Mouse (Mus musculus): ENCODE data around the gene Fignl1.
A peak's percentile ranks its signal among the peaks of the same experiment; 100 is the strongest.

Fignl1 gene

DNA sequence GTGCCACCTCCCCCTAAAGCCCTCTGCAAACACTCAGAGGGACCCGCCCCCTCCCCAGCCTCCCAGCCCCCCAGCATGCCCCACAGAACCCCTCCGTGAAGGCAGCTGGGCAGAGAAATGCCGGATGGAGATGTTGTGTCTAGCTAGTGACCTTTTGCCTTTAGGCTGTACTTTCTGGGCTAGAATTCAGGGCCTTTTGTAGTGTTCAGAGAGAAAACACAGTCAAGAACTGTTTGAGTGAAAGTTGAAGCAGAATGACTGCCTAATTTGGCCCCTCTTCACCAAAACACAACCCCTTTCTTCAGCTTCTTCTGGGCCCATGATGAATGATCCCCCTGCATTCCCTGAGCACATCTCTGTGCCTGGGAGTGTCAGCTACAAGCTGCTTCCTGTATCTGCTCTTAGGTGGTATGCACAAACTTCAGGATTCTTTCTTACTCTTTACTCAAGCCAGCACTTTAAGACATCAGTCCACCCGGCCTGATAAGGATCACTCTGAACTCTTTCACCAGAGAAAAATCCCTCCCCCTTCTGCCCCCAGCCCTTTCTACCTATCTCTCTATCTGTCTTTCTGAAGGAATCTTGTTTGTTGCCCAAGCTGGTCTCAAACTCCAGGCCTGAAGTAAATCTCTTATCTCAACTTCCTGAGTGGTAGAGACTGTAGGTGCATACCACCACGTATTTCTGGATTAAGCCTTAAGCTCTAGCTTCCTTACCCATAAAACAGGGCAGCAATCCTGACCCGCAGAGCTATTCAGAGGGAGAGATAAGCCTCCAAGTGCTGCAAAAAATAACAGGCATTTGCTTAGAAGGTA, 23.4 kb upstream of the Fignl1 start:
- DNase-seq: no peak

DNA sequence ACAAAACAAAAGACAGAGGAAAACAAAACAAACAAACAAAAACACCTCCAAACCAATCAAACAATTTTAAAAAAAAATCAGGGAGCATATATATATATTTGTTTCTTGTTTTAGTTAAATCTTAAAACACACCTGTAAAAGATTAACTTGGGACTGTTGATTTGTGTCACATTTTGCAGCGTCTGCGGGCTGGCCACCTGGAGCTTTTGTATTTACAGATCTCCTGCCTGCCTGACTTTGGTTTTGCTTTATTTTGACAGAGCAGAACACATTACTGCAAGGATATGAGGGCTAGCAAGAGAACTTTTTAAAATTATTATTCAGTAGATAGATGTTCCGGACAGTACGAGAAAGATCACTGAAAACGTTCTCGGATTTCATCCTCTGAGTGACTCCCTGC, 22.8 kb upstream of the Fignl1 start:
- DNase-seq: no peak

DNA sequence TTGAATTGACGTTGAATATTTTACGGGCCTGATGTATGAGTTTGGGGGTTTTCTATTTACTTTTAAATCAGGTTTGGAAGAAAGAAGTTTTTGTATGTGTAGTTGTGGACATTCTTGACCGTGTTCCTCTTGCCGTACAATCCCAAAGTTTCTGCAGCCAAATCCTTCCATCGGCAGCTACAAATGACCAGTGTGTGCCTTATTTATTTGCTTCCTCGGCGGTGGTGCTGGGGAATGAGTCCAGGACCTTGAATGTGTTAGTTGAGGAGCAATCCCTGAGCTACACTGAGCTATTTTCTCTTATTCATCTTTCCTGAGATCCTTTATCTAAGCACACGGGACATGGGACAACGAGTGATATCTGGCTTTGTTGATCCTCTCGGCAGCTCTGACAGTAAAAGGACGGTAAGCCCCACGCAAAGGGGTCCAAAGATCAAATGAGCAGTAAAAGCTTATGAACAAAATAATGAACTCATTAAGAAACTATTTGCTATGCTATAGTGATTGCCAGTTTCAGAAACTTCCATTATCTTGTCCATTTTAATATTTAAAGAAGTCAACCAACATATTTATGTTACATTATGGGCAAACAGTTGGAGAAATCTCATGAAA, 22.2 kb upstream of the Fignl1 start:
- no peak for DNase-seq

DNA sequence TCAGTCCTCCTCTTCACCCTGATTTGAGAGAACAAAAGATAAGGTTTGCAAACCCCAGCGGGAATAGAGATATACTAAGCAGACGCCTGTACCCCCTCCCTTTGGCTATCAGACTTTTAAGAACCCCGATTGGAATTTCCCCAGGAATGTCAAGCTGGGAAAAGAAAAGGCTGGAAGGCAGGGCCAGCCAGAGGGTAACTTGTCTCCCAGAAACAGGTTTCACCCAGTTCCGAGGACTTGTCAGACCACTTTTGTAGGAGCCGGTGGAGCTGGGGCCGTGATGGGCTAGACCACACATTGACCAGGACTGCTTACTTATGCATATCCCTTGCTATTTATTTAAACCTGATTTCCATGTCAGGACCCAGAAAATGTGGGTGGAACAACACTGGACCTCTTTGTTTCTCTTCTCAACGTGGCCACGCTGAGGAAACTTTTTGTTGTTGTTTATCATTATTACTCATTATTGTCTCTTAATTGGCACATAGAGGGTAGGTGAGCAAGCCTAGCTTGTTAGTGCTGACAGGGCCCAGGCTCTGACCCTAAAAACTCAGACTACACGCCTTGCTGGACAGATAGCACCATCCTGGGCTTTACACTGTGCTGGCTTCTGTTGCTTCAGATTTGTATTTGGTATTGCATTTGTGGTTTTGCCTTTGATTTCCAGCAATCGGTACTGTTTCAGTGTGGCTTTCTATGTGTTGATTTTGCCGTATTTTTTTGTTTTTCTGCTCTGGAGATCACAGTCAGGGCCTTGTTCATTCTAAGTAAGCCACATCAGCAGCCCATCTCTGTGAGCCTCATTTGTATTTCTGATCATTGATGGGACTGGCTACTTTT, 20.6 kb upstream of the Fignl1 start:
- DNase-seq: peak; percentile 47 to 73

DNA sequence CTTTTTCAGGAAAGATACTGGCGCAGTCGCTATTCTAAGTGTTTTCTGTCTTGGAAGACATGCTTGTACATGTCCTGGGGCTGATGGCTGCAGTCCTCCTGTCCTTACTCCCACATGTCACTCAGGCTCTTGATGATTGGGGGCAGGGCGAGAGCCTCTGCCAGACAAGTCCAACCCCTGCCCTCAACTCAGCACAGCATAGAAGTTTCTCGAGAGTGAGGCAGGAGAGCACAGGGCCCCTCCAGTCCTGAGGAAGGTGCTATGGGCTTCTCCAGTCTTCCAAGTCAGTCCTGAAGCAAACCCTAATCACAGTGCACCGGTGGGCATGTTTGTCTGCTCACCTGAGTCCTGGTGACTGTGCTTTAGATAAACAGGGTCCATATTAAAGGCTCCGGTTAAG, 20.0 kb upstream of the Fignl1 start:
- DNase-seq: no peak

DNA sequence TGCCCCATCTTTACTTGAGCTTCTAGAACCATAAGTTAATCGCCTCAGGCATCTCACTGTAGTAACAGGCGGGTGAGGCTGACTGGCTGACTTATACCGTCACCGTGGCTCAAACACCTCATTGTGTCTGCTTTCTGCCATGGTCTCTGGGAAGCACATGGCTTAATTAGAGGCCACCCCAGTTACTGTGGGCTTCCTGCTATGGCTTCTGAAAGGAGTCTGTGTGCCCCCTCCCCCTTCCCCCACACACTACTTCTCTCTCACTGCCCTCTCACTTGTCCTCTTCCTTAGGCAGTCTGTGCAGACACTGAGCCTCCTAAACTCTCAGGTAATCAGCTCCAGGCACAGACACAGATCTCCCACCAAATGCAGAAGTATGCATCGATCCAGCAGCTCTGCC, 19.5 kb upstream of the Fignl1 start:
- no peak for DNase-seq

DNA sequence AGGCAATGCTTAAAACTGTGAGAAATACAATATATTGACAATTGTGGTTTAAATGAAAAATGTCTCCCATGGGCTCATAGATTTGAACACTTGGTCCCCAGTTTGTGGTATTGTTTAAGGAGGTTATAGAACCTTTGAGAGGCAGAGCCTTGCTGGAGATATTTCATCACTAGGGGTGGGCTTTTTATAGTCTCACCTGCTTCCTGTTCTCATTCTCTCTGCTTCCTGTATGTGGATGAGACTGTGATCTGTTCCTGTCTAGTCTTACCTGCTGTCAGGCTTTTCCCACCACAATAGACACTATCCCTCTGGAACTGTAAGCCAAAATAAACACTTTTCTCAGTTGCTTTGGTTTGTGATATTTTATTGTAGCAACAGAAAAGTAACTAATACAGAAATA, 17.7 kb upstream of the Fignl1 start:
- no peak for DNase-seq

DNA sequence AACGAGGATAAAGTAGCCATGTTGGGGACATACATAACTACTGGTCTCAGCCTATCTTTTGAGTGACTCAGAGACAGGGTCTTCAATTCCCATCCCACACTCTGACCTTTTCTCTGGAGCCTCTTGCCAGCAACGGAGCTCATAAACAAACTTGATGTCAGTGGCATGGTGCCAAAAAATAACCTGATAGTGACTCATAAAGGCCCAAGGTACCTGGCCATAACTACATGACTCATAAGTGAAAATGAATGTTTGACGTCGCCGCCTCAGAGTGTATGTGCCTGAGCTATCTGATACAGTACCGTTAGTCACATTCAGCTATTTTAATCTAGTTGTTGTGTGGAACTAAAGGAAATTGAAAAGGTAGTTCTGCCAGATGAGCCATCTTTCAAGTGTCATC, 16.9 kb upstream of the Fignl1 start:
- no peak for DNase-seq

DNA sequence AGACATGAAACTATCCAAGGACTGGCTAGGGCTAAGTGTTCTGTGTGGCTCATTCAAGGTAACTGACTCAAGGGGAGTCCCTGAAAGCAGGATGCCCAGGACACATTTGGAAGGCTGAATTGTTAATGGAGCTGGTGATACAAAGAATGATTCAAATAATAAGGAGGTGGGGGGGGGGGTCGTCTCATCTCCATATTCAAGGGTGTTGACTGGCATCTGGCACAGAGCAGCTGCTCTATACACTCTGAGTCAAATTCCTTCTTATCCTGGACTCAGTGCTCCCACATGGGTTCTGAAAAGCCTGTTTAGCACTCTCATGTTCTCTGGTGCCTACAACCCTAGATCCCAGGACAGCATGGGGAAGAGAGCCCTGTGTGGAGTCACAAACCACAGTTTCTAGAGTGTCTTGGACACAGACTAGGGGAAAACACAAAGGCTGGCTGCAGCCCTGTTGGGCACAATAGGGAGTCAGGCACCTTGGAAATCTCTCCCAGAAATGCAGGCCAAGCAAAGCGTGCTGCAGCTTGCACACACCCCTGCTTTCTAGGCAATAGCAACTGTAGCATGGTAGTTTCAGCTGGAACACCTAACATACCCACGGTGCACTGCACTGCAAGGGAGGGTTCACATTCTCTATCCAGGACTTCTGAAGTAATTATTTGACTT, 16.3 kb upstream of the Fignl1 start:
- no peak for DNase-seq

DNA sequence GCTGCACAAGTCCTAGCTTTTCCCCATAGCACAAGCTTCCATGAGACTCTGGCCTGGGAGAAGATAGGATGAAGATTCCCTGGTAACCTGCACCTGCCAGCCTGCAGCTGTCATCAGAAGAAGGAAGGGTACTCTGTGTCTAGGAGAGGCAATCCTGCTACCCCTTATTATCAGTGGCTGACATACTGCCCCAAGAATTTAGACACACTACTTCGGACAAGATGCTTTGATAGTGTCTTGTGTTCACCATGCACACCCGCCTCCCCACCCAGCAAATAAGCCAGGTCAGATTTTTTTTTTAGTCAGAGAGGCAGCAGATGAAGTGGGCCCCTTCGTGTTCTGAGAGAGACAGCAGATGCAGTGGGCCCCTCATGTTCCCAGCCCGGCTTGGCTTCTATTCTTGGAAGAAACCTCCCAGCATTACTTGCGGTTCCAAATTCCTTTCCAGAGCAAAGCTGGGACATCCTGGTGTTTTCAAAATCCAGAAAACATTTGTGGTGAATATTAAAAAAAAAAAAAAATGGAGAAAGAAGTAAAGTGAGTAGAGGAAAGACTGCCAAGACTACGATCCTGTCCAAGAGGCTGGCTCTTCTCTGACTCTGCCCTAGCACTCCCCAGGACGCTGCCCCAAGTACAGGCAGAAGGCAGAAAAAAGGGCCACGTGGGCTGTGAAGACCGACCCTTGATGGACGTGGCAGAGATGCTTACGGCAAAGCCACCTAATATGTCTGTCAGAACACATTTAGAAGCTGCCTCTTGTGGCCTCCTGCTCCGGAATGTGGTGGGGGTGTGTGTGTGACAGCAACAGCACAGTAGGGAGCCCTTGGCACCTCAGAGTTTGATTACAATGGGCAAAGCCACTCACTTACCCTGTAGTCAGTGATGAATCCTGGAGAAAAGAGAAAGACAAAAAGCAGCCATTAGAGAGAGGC, 15.5 kb upstream of the Fignl1 start:
- DNase-seq: peak; percentile 21 to 54

DNA sequence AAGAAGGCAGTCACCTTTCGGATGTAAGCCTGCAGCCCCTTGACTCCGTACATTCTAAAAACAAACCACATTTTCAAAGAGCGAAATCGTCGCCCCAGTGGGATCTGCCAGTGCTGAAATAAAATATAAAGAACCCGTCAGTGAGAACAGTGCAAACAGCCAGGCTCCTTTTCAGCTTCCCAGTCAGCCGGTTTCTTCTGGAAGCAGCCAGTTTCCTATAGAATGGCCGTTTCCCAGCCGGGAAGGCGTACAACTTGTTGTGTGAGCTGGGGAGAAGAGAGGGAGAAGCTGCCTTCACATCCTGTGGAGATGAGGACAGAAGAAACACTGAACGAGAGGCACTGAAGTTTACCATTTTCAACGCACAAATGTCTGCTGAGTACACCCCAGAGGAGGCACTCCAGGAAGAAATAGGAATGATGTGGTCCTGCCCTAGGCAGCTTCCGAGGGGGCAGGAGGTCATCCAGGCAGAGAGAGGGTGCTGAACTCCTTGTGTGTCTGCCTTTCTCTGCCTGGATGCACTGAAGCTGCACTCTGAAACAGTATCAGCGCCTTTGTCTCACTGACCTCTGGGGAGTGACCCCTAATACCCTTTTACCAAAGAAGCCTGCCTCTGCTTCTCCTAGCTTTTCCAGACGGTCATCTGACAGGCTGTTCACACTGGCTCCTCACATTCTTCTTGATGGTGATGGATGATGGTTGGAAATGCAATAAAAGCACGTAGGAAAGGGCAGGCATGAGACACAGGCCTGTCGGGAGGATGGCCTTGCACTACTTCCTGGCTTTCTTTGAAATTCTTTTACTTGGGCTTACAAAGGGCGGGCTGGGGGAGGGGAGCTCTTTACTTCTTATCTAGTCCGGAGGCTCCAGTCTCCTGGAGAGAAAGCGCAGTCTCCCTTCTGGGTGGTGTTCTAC, 13.7 kb upstream of the Fignl1 start:
- no peak for DNase-seq

DNA sequence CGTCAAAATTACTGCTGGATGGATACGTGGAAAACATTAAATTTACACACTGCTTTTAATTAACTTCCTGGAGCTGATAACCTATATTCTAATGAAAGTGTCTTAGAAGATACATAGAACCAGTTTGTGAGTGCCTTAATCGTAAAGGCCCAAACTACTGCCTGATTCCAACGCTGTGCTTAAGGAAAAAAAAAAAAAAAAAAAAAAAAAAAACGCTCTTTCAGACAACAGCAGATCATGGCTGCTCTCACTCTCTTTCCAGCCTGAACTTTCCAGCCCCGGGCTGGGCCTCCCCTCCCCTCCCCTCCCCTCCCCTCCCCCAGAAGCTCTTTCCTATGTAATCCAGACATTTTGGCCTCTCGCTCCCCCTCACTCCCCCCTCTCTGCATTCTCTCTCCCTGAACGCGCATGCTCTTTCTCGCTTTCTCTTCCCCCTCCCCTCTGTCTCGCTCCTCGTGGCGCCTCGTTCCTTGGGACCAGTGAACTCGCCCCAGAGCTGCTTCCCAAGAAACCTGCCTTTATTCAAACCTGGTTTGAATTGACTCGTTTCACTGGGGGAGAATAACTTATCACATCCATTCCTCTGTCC, 12.7 kb upstream of the Fignl1 start:
- peak; percentile 71 to 81 for DNase-seq

DNA sequence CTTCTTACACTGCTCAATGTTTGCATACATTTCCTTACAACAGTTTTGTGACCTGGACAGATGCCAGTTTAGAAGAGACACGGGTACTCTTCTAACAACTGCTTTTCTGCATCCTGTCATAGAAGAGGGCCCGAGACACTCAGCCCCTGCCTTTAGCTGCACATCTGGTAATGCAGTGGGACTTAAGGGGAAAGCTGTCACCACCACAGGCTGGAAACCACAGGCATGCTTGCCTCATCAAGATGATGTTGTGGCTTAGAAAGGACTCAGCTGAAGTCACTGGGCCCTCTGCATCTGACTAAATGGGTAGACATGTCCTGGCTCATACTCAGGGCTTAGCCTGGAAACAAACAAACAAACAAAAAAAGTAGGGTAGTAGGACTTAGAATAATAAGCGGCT, 12.0 kb upstream of the Fignl1 start:
- DNase-seq: peak in 1 of 2 experiments; percentile 18

DNA sequence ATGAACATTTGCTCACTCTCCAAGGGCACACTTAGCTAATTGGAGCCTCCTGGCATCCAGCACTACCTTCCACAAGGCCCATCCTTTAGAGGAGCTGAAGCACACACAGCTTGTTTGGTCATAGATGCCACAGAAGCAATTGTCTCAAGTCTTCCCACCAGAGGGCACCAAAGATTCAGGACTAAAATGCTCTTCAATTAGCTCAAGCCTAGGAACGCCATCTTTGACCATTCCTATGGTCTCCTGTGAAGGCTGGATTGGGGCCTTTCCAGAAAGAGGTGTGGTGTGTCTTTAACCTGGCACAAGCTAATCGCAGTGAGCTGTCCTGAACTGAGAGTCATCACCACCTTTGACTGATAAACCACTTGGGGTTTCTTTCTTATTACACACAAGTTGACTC, 11.5 kb upstream of the Fignl1 start:
- DNase-seq: peak in 1 of 2 experiments; percentile 83

DNA sequence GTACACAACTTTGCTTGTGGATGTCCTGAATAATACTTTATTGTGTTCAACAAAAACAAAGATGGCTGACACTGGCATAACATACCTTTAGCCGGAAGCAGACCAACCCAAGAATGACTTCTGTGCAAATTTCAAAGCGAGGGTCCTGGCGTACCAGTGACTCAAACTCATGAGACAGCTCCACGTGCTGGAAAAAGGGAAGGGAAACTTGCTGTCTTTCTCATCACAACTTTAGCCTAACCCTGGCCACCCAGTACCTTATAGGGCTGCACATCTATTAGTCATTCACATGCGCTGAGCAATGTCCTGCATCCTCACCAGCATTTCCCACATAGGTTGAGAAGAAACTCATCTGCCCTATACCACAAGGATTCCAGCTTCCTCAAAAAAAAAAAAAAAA, 10.4 kb upstream of the Fignl1 start:
- no peak for DNase-seq

DNA sequence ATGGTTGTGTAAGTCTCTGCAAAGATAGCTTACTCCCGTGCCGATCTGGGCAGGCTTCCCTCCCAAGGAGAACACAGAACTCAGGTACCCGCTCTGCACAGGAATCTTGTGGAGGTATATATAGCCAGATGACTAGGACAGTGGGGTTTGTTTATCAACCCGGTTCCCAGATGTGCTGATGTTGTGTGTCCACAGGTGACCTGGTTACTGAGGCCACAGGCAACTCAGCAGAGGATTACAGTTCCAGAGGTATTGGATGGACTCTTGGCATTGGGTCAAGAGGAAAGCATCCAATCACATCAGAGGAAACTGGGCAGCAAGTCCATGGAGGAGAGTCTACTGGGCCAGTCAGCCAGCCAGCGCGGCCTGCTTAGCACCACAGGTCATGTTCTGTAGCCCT, 10.0 kb upstream of the Fignl1 start:
- no peak for DNase-seq

DNA sequence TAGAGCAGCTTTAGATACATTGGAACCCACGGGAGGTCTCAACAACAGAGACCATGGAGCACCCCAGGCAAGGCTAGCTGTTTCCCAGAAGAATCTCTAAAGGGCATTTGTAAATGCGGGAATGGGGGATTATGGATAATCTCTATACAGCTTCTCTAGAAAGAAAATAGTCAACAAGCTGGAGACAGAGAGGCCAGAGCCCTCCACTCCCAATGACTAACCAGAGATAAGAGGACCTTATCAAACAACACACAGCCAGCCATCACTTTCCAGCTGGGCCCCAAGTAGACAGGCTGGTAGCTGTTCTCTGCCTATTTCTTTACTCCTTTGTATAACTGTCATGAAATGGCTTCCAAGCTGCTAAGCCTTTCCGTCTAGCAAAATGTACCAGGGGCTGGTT, 7.0 kb upstream of the Fignl1 start:
- no peak for DNase-seq

DNA sequence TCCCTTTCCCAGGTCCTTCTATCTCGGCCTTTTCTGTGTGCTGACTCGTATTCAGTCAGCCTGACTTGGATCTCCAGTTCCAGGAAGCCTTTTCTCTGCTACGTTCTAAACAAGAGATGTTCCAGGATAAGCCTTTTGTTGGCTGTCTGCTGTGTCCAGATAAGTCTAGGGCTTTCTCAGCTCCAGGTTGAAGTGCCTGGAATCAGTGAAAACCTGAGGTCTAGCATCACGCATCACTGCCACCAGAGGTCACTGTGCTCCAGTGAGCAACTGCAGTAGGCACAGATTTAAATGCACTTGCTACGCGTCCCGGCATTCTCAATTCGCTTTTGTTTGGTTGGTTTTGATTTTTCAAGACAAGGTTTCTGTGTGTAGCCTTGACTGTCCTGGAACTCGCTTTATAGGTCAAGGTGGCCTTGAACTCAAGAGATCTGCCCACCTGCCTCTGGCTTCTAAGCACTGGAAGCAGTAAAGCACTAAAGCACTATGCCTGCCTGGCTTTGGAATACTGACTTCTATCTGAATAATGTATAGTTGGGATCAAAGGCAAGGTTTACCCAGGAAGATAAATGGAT, 3.2 kb upstream of the Fignl1 start:
- DNase-seq: peak; percentile 76 to 83

DNA sequence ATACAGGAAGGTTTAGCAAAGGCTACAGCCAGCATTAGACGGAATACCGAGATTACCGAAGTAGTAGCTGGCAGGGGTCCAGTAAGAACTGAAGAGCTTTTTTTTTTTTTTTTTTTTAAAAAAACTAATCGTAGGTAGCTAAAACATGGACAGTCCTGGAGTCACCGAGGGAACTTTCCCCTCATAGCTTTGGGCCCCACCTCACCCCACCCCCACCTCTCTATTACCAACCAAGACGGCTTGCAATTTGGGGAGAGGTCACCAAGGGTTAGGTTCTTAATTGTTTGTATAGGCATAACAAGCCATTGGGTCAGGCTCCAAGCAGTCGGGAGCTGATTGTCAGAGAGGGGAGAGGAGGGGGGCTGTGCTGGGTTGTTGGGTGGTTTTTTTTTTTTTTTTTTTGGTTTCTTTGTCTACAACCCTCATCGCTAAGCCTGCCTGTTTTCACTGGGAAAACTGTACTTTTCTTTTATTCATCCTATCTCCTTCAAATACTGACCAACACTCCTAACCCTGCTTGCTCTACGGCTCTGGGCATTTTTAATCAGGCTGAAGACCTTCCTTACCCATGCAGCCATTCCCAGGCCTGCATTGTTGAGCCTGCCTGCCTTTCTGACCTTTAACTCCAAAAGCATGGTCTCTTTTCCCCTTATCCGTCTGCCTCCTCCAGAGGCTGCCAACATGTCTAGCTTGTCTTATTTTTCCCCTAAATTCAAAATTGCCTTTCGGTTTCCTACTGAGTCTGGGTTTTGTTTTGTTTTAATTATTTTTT, 828 bp upstream of the Fignl1 start:
- DNase-seq: no peak
